Mouse (Mus musculus) embryonic facial prominence, embryonic 12.5 days (tissue): ENCODE results near the gene Zbtb46. TPM values are rescaled to one million over a fixed set of nuclear protein-coding genes. Genes with fewer than 3 reads are reported as not detected.
"Not testable (repeated sequence)": the region's sequence is repeated elsewhere in the genome, so short reads cannot be mapped to it uniquely, and the experiment has no call there.

ENCODE experiments used
- ATAC-seq: fragments of 200-750 bp; cut with Nextera tagmentation; 2 replicates; pipeline ENCODE4 v1.8.0; 2017; ENCODE audit not compliant: insufficient number of reproducible peaks, insufficient read depth, low FRiP score, low TSS enrichment
- H3K27ac ChIP-seq: fragments of 300-500 bp; sonication (generic); 2 replicates; pipeline ENCODE4 v1.5.1; 2016; ENCODE audit warnings: mild to moderate bottlenecking
- H3K27me3 ChIP-seq: fragments of 300-500 bp; sonication (generic); 2 replicates; pipeline ENCODE4 v1.6.1; 2016; ENCODE audit warnings: mild to moderate bottlenecking, moderate library complexity
- H3K36me3 ChIP-seq: fragments of 300-500 bp; sonication (generic); 2 replicates; pipeline ENCODE4 v1.6.1; 2016; ENCODE audit warnings: mild to moderate bottlenecking
- H3K4me1 ChIP-seq: fragments of 300-500 bp; sonication (generic); 2 replicates; pipeline ENCODE4 v1.6.1; 2016
- H3K4me2 ChIP-seq: fragments of 300-500 bp; sonication (generic); replicated peaks from 2 replicates; pipeline ENCODE4 v1.6.1; 2016; ENCODE audit warnings: mild to moderate bottlenecking, moderate library complexity
- H3K4me3 ChIP-seq: fragments of 300-500 bp; sonication (generic); 2 replicates; pipeline ENCODE4 v1.5.1; 2016; ENCODE audit warnings: mild to moderate bottlenecking
- H3K9ac ChIP-seq: fragments of 300-500 bp; sonication (generic); 2 replicates; pipeline ENCODE4 v1.6.1; 2016; ENCODE audit warnings: mild to moderate bottlenecking, moderate library complexity
- H3K9me3 ChIP-seq: fragments of 300-500 bp; sonication (generic); 2 replicates; pipeline ENCODE4 v1.6.1; 2016; ENCODE audit warnings: mild to moderate bottlenecking, moderate library complexity
- WGBS: fragments of 180-500 bp; shearing (Covaris S2); methylation state at CpG from one replicate; pipeline ENCODE4 v1.1.7; 2016; 5-methylcytosine and 5-hydroxymethylcytosine counted together
- polyA plus RNA-seq: library from polyadenylated mRNA; unstranded; fragments of >200 nt; fragmentation: Nextera tagmentation; extraction: Ambion mirVana; gene quantifications from 2 replicates; pipeline ENCODE4 v1.2.1, GENCODE M21; 2016

Gene Zbtb46
- 9.2 and 9.6 TPM in 2 replicates for polyA plus RNA-seq

- Histone ChIP-seq H3K36me3 (no peaks in the 10 kb centered on the region), H3K27me3 (peaks cover 42% of the 10 kb centered on the region), H3K4me3 (peak within 1 kb of the TSS; percentile 85), H3K9ac (peak within 1 kb of the TSS; percentile 78), H3K27ac (0 out of 2 replicates have a peak within 1 kb of the TSS, but pooled peaks have one; percentile 36), H3K9me3 (no peaks in the 10 kb centered on the region), H3K4me1 (peaks cover 10% of the 10 kb centered on the region; the same call in 1 of the 2 replicates), H3K4me2 (peak within 1 kb of the TSS; percentile 99)
- peak; percentile 89 for ATAC-seq
- under 1% methylated on average over 60 of the region's 83 CpGs for WGBS
Measured at GRCm38 (mm10) chr2:181459153-181459672, at the start of gene Zbtb46. TSS of gene Zbtb46 (minus strand) at chr2:181459426.

GRCm38 (mm10) chr2:181498644-181499043 is 39.4 kb upstream of the Zbtb46 start:
- WGBS = 75% methylated on average over 4 of the region's 4 CpGs
- H3K9me3 ChIP-seq = no peaks in the 10 kb centered on the region
- H3K27me3 ChIP-seq = no peaks in the 10 kb centered on the region
- no peak overlapping the region for H3K4me2 ChIP-seq
- H3K4me1 ChIP-seq = peaks cover 15% of the 10 kb centered on the region
- no peak overlapping the region for H3K27ac ChIP-seq
- no peak overlapping the region for H3K9ac ChIP-seq
- H3K36me3 ChIP-seq = peaks cover 38% of the 10 kb centered on the region
- no peak overlapping the region for H3K4me3 ChIP-seq
- no peak for ATAC-seq

- Histone ChIP-seq H3K9me3 (no peaks in the 10 kb centered on the region), H3K4me3 (peak overlapping the region; percentile 98), H3K4me1 (peaks cover 15% of the 10 kb centered on the region), H3K27ac (peak overlapping the region; percentile 84), H3K9ac (peak overlapping the region; percentile 94), H3K36me3 (peaks cover 29% of the 10 kb centered on the region), H3K27me3 (no peaks in the 10 kb centered on the region), H3K4me2 (peak overlapping the region; percentile 96)
- ATAC-seq = peak; percentile 41
- under 1% methylated on average over 12 of the region's 12 CpGs for WGBS
Measured at GRCm38 (mm10) chr2:181497548-181497875, 38.3 kb upstream of the Zbtb46 start.

- peak; percentile 96 for ATAC-seq
- Histone ChIP-seq H3K9ac (peak within 1 kb of the TSS; percentile 94), H3K36me3 (peaks cover 25% of the 10 kb centered on the region), H3K4me1 (peaks cover 15% of the 10 kb centered on the region), H3K9me3 (no peaks in the 10 kb centered on the region), H3K27me3 (no peaks in the 10 kb centered on the region), H3K27ac (peak within 1 kb of the TSS; percentile 84), H3K4me2 (peak within 1 kb of the TSS; percentile 96), H3K4me3 (peak within 1 kb of the TSS; percentile 98)
- WGBS = under 1% methylated on average over 46 of the region's 46 CpGs
Measured at GRCm38 (mm10) chr2:181496831-181497547, 37.8 kb upstream of the Zbtb46 start, which contains the start of gene Tpd52l2. TSS of gene Tpd52l2 (plus strand) at chr2:181497142.

GRCm38 (mm10) chr2:181496281-181496680 is 37.1 kb upstream of the Zbtb46 start:
- peaks cover 15% of the 10 kb centered on the region for H3K4me1 ChIP-seq
- 0 out of 2 replicates have a peak, but pooled peaks have one; percentile 6 for ATAC-seq
- peak overlapping the region; percentile 51 for H3K9ac ChIP-seq
- H3K27ac ChIP-seq = peak overlapping the region; percentile 84; the same call in 1 of the 2 replicates
- no peaks in the 10 kb centered on the region for H3K27me3 ChIP-seq
- peak overlapping the region; percentile 98 for H3K4me3 ChIP-seq
- peak overlapping the region; percentile 96 for H3K4me2 ChIP-seq
- H3K9me3 ChIP-seq = no peaks in the 10 kb centered on the region
- 17% methylated on average over 8 of the region's 8 CpGs for WGBS
- H3K36me3 ChIP-seq = peaks cover 18% of the 10 kb centered on the region

GRCm38 (mm10) chr2:181495845-181496244 is 36.6 kb upstream of the Zbtb46 start:
- H3K4me1 ChIP-seq = peaks cover 15% of the 10 kb centered on the region
- H3K9ac ChIP-seq, ATAC-seq, H3K9me3 ChIP-seq, H3K27ac ChIP-seq, H3K27me3 ChIP-seq, H3K4me3 ChIP-seq: not testable (repeated sequence)
- H3K36me3 ChIP-seq = peaks cover 13% of the 10 kb centered on the region; the same call in 1 of the 2 replicates
- 62% methylated on average over 8 of the region's 8 CpGs for WGBS
- H3K4me2 ChIP-seq = peak overlapping the region; percentile 96

GRCm38 (mm10) chr2:181494266-181494945 is 35.2 kb upstream of the Zbtb46 start:
- Histone ChIP-seq H3K36me3 (peaks cover 1% of the 10 kb centered on the region; the same call in 1 of the 2 replicates), H3K27ac (no peak overlapping the region), H3K4me1 (peaks cover 15% of the 10 kb centered on the region), H3K9me3 (no peaks in the 10 kb centered on the region), H3K27me3 (no peaks in the 10 kb centered on the region), H3K9ac (no peak overlapping the region), H3K4me2 (no peak overlapping the region), H3K4me3 (no peak overlapping the region)
- no peak for ATAC-seq
- 79% methylated on average over 26 of the region's 26 CpGs for WGBS

GRCm38 (mm10) chr2:181493156-181493927 is 34.1 kb upstream of the Zbtb46 start, which contains the start of gene Abhd16b:
TSS of gene Abhd16b (plus strand) at chr2:181493206.
- H3K4me3 ChIP-seq = no peak within 1 kb of the TSS
- 82% methylated on average over 31 of the region's 31 CpGs for WGBS
- ATAC-seq = no peak

GRCm38 (mm10) chr2:181492206-181492605 is 33.0 kb upstream of the Zbtb46 start:
- WGBS = 51% methylated on average over 3 of the region's 3 CpGs
- no peak overlapping the region for H3K27ac ChIP-seq
- no peak overlapping the region for H3K9ac ChIP-seq
- no peaks in the 10 kb centered on the region for H3K27me3 ChIP-seq
- peaks cover 12% of the 10 kb centered on the region for H3K4me1 ChIP-seq
- no peaks in the 10 kb centered on the region for H3K36me3 ChIP-seq
- H3K4me3 ChIP-seq = no peak overlapping the region
- no peak overlapping the region for H3K4me2 ChIP-seq
- H3K9me3 ChIP-seq = no peaks in the 10 kb centered on the region
- no peak for ATAC-seq

More at GRCm38 (mm10) chr2:181493156-181493927, 34.1 kb upstream of the Zbtb46 start, which contains the start of gene Abhd16b:
- H3K4me2 ChIP-seq = no peak within 1 kb of the TSS
- peaks cover 12% of the 10 kb centered on the region for H3K4me1 ChIP-seq
- H3K36me3 ChIP-seq = no peaks in the 10 kb centered on the region
- no peak within 1 kb of the TSS for H3K27ac ChIP-seq
- H3K9ac ChIP-seq = no peak within 1 kb of the TSS
- H3K27me3 ChIP-seq = no peaks in the 10 kb centered on the region
- no peaks in the 10 kb centered on the region for H3K9me3 ChIP-seq

- ATAC-seq = no peak; the same call in 1 of the 2 replicates
- H3K9ac ChIP-seq = no peak overlapping the region
- no peaks in the 10 kb centered on the region for H3K27me3 ChIP-seq
- H3K36me3 ChIP-seq = no peaks in the 10 kb centered on the region
- no peak overlapping the region for H3K4me3 ChIP-seq
- H3K9me3 ChIP-seq = no peaks in the 10 kb centered on the region
- 26% methylated on average over 7 of the region's 7 CpGs for WGBS
- H3K4me1 ChIP-seq = peaks cover 17% of the 10 kb centered on the region
- no peak overlapping the region for H3K27ac ChIP-seq
- no peak overlapping the region for H3K4me2 ChIP-seq
Measured at GRCm38 (mm10) chr2:181491432-181492205, 32.4 kb upstream of the Zbtb46 start.
